Mouse (Mus musculus) small intestine, adult 2 months (tissue): ENCODE measurements around the gene Yy1.

Experiments
- CTCF ChIP-seq: fragments of 200-500 bp; IDR thresholded peaks from 2 replicates; pipeline ENCODE4 v1.5.1; 2012; ENCODE audit warnings: low read depth, mild to moderate bottlenecking, control low read depth, inconsistent platforms, low read length, moderate library complexity, mixed read lengths; ENCODE audit not compliant: insufficient replicate concordance, insufficient read length; ENCODE audit errors: extremely low read depth
- POLR2A ChIP-seq: fragments of 200-500 bp; IDR thresholded peaks from 2 replicates; pipeline ENCODE4 v1.6.1; 2012; ENCODE audit warnings: low read depth, mild to moderate bottlenecking, control low read depth, inconsistent platforms, low read length, moderate library complexity

GRCm38 (mm10) chr12:108849488-108850022 lies 56.8 kb downstream of the Yy1 start:
- TF ChIP-seq POLR2A = no peak
- no peak for TF ChIP-seq CTCF
